Mouse (Mus musculus) heart, postnatal 0 days (tissue): ENCODE measurements at regions not wholly inside any gene's neighbourhood (a gene's known extent, or its start where the extent isn't known, plus 50 kb on each side); places are given as distances from the start of the nearest gene placed in this dataset.
"Not testable (repeated sequence)": the region's sequence is repeated elsewhere in the genome, so short reads cannot be mapped to it uniquely, and the experiment has no call there.

Experiments used
- ATAC-seq: fragments of 200-750 bp; cut with Nextera tagmentation; 2 replicates; pipeline ENCODE4 v1.8.0; 2017; ENCODE audit warnings: low read depth, moderate number of reproducible peaks, moderate library complexity; ENCODE audit not compliant: insufficient read depth
- DNase-seq: peaks from one replicate; pipeline ENCODE4 v3.0.0-alpha.2; 2016; ENCODE audit warnings: low spot score
- H3K27ac ChIP-seq: fragments of 300-500 bp; sonication (generic); 2 replicates; pipeline ENCODE4 v1.5.1; 2014; ENCODE audit warnings: low read depth, mild to moderate bottlenecking
- H3K27me3 ChIP-seq: fragments of 300-500 bp; sonication (generic); 2 replicates; pipeline ENCODE4 v1.6.1; 2014; ENCODE audit warnings: low read length, mixed read lengths; ENCODE audit not compliant: control insufficient read depth, insufficient read depth
- H3K36me3 ChIP-seq: fragments of 300-500 bp; sonication (generic); replicated peaks from 2 replicates; pipeline ENCODE4 v1.6.1; 2014; ENCODE audit warnings: low read length, mixed read lengths; ENCODE audit not compliant: control insufficient read depth, insufficient read depth
- H3K4me1 ChIP-seq: fragments of 300-500 bp; sonication (generic); 2 replicates; pipeline ENCODE4 v1.6.1; 2014; ENCODE audit warnings: antibody characterized with exemption; ENCODE audit not compliant: control insufficient read depth, insufficient read depth
- H3K4me2 ChIP-seq: fragments of 300-500 bp; sonication (generic); 2 replicates; pipeline ENCODE4 v1.6.1; 2014; ENCODE audit warnings: low read depth, mild to moderate bottlenecking, low read length, moderate library complexity
- H3K4me3 ChIP-seq: fragments of 300-500 bp; sonication (generic); 2 replicates; pipeline ENCODE4 v1.5.1; 2014; ENCODE audit warnings: low read depth, low read length
- H3K9ac ChIP-seq: fragments of 300-500 bp; sonication (generic); replicated peaks from 2 replicates; pipeline ENCODE4 v1.6.1; 2014; ENCODE audit warnings: low read depth, low read length, mixed read lengths
- H3K9me3 ChIP-seq: fragments of 300-500 bp; sonication (generic); replicated peaks from 2 replicates; pipeline ENCODE4 v1.6.1; 2016; ENCODE audit warnings: low read length; ENCODE audit not compliant: control insufficient read depth
- CTCF ChIP-seq: IDR thresholded peaks from 2 replicates; pipeline ENCODE4 v1.5.1; 2016; ENCODE audit warnings: antibody characterized with exemption, control low read depth, low read depth
- EP300 ChIP-seq: IDR thresholded peaks from 2 replicates; pipeline ENCODE4 v1.6.1; 2016; ENCODE audit warnings: antibody characterized with exemption, low read depth
- WGBS: fragments of 180-500 bp; shearing (Covaris S2); extraction: QIAGEN DNeasy Blood & Tissue Kit; methylation state at CpG from one replicate; pipeline ENCODE4 v1.1.7; 2014; 5-methylcytosine and 5-hydroxymethylcytosine counted together

- Histone ChIP-seq H3K4me1 (no peaks in the 10 kb centered on the region), H3K4me2 (no peak overlapping the region), H3K27me3 (no peaks in the 10 kb centered on the region), H3K9me3 (no peaks in the 10 kb centered on the region), H3K36me3 (no peaks in the 10 kb centered on the region), H3K27ac (no peak overlapping the region), H3K9ac (no peak overlapping the region), H3K4me3 (no peak overlapping the region)
- TF ChIP-seq EP300 (no peak), CTCF (no peak)
- 43% methylated on average over 1 of the region's 1 CpGs for WGBS
- no peak for ATAC-seq
- DNase-seq: no peak
Measured at GRCm38 (mm10) chr5:22670296-22670695, 75.6 kb upstream of the Lhfpl3 start.

GRCm38 (mm10) chr5:22641233-22641632 lies 91.0 kb upstream of the Orc5 start:
- no peaks in the 10 kb centered on the region for H3K4me1 ChIP-seq
- no peak for ATAC-seq

GRCm38 (mm10) chr5:22616989-22617388 lies 66.8 kb upstream of the Orc5 start:
- not testable (repeated sequence) for H3K4me2 ChIP-seq, H3K4me1 ChIP-seq, ATAC-seq, H3K27me3 ChIP-seq, H3K36me3 ChIP-seq, H3K9me3 ChIP-seq, H3K27ac ChIP-seq, H3K4me3 ChIP-seq, H3K9ac ChIP-seq, DNase-seq
- 66% methylated on average over 2 of the region's 2 CpGs for WGBS

More at GRCm38 (mm10) chr5:22641233-22641632, 91.0 kb upstream of the Orc5 start:
- TF ChIP-seq EP300 (no peak), CTCF (peak; percentile 40)
- no peak for DNase-seq
- H3K36me3 ChIP-seq: no peaks in the 10 kb centered on the region
- H3K9me3 ChIP-seq: 0 out of 2 replicates have a peak, but pooled peaks cover 7% of the 10 kb centered on the region
- no peak overlapping the region for H3K9ac ChIP-seq
- no peak overlapping the region for H3K27ac ChIP-seq
- H3K4me3 ChIP-seq: no peak overlapping the region
- no peak overlapping the region for H3K4me2 ChIP-seq
- H3K27me3 ChIP-seq: no peaks in the 10 kb centered on the region
